In genomic region chr15:62079155-62080109, GRCm38 (mm10) we compare ENCODE assay signal across 8 mouse cellular contexts.
A peak's percentile ranks its signal among the peaks of the same experiment; 100 is the strongest.
DNase-seq lines count a peak whose midpoint lies in the region; ATAC-seq lines count a peak whose summit lies in the region.

No protein-coding gene starts in this region.

- peak; percentile 79 for ATAC-seq in megakaryocyte progenitor cell, adult 5-6 weeks (replicated peaks; ENCODE audit: poor library complexity)

- intact Hi-C loops in left cerebral cortex, postnatal 10 days (cut with DNase I): no loop called here

- DNase-seq in ovary, postnatal 36 days (ENCODE audit: low spot score): peak; percentile 46
- no peak for DNase-seq in ovary, postnatal 10 days (ENCODE audit: low spot score)
- peak; percentile 64 for DNase-seq in c-Kit-positive CD71-positive TER-119-positive erythroid progenitor cells, embryonic 14.5 days (ENCODE audit: low spot score)
- peak; percentile 86 for DNase-seq in gastrocnemius, adult 18-20 months (ENCODE audit: low spot score)
- peak; percentile 45 for DNase-seq in induced T-regulatory cell, adult 2 months (ENCODE audit: low read depth)
- DNase-seq in left cerebral cortex, postnatal 10 days (ENCODE audit: extremely low spot score in 1 of 2, low spot score in 2 of 2): peak; percentile 16 to 51
- no peak for DNase-seq in thymus, postnatal 36 days

Comparison
In these comparisons a context has a peak if more than half of its experiments do, and no peak if none do; other contexts are left out.
1. DNase-seq: peak in ovary, postnatal 36 days (single experiment), c-Kit-positive CD71-positive TER-119-positive erythroid progenitor cells, embryonic 14.5 days (single experiment), gastrocnemius, adult 18-20 months (single experiment), induced T-regulatory cell, adult 2 months (single experiment) and left cerebral cortex, postnatal 10 days (2 of 2); none in ovary, postnatal 10 days (single experiment) and thymus, postnatal 36 days (0 of 2).